Mouse (Mus musculus) lung, postnatal 0 days (tissue): ENCODE measurements around the gene Pla2g1b.

ENCODE experiments used
- CTCF ChIP-seq: IDR thresholded peaks from 2 replicates; pipeline ENCODE4 v1.5.1; 2016; ENCODE audit warnings: antibody characterized with exemption, mild to moderate bottlenecking
- EP300 ChIP-seq: IDR thresholded peaks from 2 replicates; pipeline ENCODE4 v1.6.1; 2016; ENCODE audit warnings: antibody characterized with exemption, mild to moderate bottlenecking, control low read depth

DNA sequence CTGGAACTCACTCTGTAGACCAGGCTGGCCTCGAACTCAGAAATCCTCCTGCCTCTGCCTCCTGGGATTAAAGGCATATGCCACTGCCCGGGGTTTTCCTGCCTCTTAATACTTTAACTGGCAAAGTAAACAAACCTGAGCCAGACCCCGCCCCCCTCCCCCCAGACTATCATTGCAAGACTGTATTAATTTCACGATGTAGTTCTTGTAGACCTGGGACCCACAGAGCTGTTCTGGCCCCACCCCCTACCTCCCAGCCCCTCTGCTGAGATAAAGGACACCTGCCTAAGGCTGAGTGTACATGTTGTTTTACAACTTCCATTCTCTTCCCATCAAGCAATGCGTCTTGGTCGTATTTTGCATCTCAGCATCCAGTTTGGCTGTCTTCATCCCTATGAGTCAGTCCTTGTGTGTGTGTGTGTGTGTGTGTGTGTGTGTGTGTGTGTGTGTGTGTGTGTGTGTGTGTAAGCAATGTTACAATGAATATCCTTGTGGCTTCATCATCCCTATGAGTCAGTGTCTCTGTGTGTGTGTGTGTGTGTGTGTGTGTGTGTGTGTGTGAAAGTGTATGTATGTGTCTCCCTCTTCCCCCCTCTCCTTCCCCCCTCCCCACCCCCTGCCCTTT is 26.8 kb downstream of the Pla2g1b start:
- no peak for TF ChIP-seq CTCF
- TF ChIP-seq EP300: no peak
